Mouse (Mus musculus) kidney, embryonic 16.5 days (tissue): ENCODE measurements around the gene Cisd1. TPM values are rescaled to one million over a fixed set of nuclear protein-coding genes. Genes with fewer than 3 reads are reported as not detected.
A peak's percentile ranks its signal among the peaks of the same experiment; 100 is the strongest.

Experiments
- ATAC-seq: fragments of 200-750 bp; cut with Nextera tagmentation; 2 replicates; pipeline ENCODE4 v1.8.0; 2017; ENCODE audit warnings: moderate TSS enrichment; ENCODE audit not compliant: low FRiP score, low TSS enrichment
- H3K27ac ChIP-seq: fragments of 300-500 bp; sonication (generic); 2 replicates; pipeline ENCODE4 v1.5.1; 2014; ENCODE audit warnings: low read length
- H3K27me3 ChIP-seq: fragments of 300-500 bp; sonication (generic); 2 replicates; pipeline ENCODE4 v1.6.1; 2014; ENCODE audit warnings: low read length, control low read depth, mixed read lengths; ENCODE audit not compliant: insufficient read depth
- H3K36me3 ChIP-seq: fragments of 300-500 bp; sonication (generic); 2 replicates; pipeline ENCODE4 v1.6.1; 2014; ENCODE audit warnings: low read length, control low read depth, mixed read lengths; ENCODE audit not compliant: insufficient read depth
- H3K4me1 ChIP-seq: fragments of 300-500 bp; sonication (generic); 2 replicates; pipeline ENCODE4 v1.6.1; 2014; ENCODE audit warnings: low read length, control low read depth, mixed read lengths; ENCODE audit not compliant: insufficient read depth
- H3K4me2 ChIP-seq: fragments of 300-500 bp; sonication (generic); replicated peaks from 2 replicates; pipeline ENCODE4 v1.6.1; 2014; ENCODE audit warnings: low read depth, low read length
- H3K4me3 ChIP-seq: fragments of 300-500 bp; sonication (generic); 2 replicates; pipeline ENCODE4 v1.5.1; 2014; ENCODE audit warnings: mild to moderate bottlenecking, low read length
- H3K9ac ChIP-seq: fragments of 300-500 bp; sonication (generic); replicated peaks from 2 replicates; pipeline ENCODE4 v1.6.1; 2014; ENCODE audit warnings: low read length
- H3K9me3 ChIP-seq: fragments of 300-500 bp; sonication (generic); 2 replicates; pipeline ENCODE4 v1.6.1; 2016; ENCODE audit warnings: low read length, control low read depth
- WGBS: fragments of 180-500 bp; shearing (Covaris S2); extraction: QIAGEN DNeasy Blood & Tissue Kit; methylation state at CpG from one replicate; pipeline ENCODE4 v1.1.7; 2014; 5-methylcytosine and 5-hydroxymethylcytosine counted together
- polyA plus RNA-seq: library from polyadenylated mRNA; unstranded; fragments of >200 nt; fragmentation: Nextera tagmentation; extraction: Ambion mirVana; gene quantifications from 2 replicates; pipeline ENCODE4 v1.2.1, GENCODE M21; 2015

Cisd1 gene
- polyA plus RNA-seq, 1 experiment from 2014 or later: 139 TPM

GRCm38 (mm10) chr10:71373706-71374105 lies 29.0 kb upstream of the Cisd1 start:
- H3K27me3 ChIP-seq: no peaks in the 10 kb centered on the region
- ATAC-seq: no peak
- H3K4me3 ChIP-seq: no peak overlapping the region
- H3K9ac ChIP-seq: no peak overlapping the region
- H3K27ac ChIP-seq: no peak overlapping the region
- peaks cover 14% of the 10 kb centered on the region; the same call in 1 of the 2 replicates for H3K36me3 ChIP-seq
- H3K9me3 ChIP-seq: no peaks in the 10 kb centered on the region
- H3K4me1 ChIP-seq: 0 out of 2 replicates have a peak, but pooled peaks cover under 1% of the 10 kb centered on the region
- H3K4me2 ChIP-seq: no peak overlapping the region
- 57% methylated on average over 11 of the region's 11 CpGs for WGBS

DNA sequence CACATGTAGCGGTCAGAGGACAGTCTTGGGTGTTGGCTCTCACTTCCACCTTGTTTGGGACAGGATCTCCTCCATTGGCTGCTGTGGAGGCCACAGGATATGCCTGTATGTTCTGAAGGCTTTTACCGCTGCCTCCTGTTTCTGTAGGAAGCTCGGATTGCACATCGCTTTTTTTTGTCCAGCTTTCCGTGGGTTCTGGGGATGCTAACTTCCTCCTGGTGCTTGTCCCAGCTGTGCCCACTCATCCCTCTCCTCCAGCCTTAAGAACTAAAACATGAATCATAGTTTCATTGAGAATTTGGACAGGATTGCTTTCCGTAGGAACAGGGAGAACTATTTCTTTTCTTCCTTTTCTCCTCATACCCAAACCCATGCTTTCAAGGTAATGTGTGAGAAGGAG lies 27.1 kb upstream of the Cisd1 start:
- no peak overlapping the region for H3K4me2 ChIP-seq
- WGBS: 57% methylated on average over 6 of the region's 6 CpGs
- peaks cover 8% of the 10 kb centered on the region; the same call in 1 of the 2 replicates for H3K36me3 ChIP-seq
- no peak for ATAC-seq
- H3K9me3 ChIP-seq: no peaks in the 10 kb centered on the region
- H3K9ac ChIP-seq: no peak overlapping the region
- no peaks in the 10 kb centered on the region for H3K27me3 ChIP-seq
- H3K27ac ChIP-seq: no peak overlapping the region
- H3K4me1 ChIP-seq: peaks cover 5% of the 10 kb centered on the region; the same call in 1 of the 2 replicates
- no peak overlapping the region for H3K4me3 ChIP-seq

DNA sequence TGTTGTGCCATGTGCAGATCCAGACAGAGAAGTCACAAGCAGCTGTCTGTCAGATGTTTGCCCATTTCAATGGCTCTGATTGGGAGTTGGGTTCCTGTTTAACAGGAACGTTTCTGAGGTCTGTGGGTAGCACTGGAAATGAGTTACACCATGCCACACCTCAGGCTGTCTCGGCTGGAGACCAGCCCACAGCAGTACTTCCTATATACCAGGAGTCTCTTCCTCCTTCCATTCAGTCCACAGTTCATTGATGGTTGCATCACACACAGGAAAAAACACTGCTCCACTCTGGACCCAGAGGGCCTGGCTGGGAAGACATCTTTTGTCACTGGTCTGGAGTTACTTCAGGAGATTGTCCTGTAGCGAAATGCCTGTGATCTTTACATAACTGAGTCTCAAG lies 24.7 kb upstream of the Cisd1 start:
- H3K9me3 ChIP-seq: no peaks in the 10 kb centered on the region
- no peaks in the 10 kb centered on the region for H3K27me3 ChIP-seq
- H3K4me2 ChIP-seq: no peak overlapping the region
- H3K4me3 ChIP-seq: no peak overlapping the region
- no peak overlapping the region for H3K9ac ChIP-seq
- no peak overlapping the region for H3K27ac ChIP-seq
- peaks cover 10% of the 10 kb centered on the region; the same call in 1 of the 2 replicates for H3K36me3 ChIP-seq
- 77% methylated on average over 3 of the region's 3 CpGs for WGBS
- H3K4me1 ChIP-seq: peaks cover 5% of the 10 kb centered on the region; the same call in 1 of the 2 replicates
- no peak for ATAC-seq

DNA sequence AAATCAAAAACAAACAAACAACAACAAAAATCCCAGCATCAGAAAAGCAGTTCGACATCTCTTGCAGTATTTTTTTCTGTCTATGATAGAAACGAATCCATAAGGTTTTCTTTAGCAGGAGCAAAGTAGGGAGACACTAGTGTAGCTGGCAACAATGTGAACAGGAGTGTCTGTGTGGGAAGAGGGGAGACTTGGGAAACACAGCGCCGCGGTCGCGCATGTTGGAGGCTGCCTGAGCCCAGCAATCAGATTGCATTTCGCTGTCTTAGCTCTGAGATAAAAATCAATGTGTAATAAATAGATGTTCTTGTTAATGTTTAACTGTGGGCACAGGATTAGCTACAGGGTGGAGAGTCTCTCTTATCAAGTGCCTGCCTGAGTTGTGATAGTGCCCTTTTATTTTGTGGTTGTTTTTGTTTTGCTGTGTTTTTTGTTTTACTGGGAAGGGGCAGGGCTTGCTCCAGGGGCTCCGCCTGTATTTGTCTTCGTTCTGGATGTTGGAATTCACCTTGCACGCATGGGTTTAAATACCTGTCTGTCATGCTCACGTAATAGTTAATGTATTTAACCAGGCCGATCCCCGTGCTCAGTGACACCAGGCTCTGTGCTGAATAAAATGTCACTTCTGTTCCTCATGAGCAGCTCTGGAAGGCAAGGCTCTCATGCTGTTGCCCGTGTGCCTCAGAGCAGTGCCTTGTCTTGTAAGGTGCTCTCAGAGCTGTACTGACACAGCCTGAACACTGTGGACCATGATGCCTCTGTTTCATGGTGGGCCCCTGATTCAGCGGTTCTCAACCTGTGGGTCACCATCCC lies 23.6 kb upstream of the Cisd1 start:
- Histone ChIP-seq H3K36me3 (peaks cover 9% of the 10 kb centered on the region; the same call in 1 of the 2 replicates), H3K27me3 (no peaks in the 10 kb centered on the region), H3K4me2 (peak overlapping the region; percentile 35), H3K4me3 (no peak overlapping the region), H3K27ac (peak overlapping the region; percentile 35), H3K4me1 (peaks cover 5% of the 10 kb centered on the region; the same call in 1 of the 2 replicates), H3K9ac (no peak overlapping the region), H3K9me3 (no peaks in the 10 kb centered on the region)
- peak; percentile 93 for ATAC-seq
- 58% methylated on average over 16 of the region's 16 CpGs for WGBS

DNA sequence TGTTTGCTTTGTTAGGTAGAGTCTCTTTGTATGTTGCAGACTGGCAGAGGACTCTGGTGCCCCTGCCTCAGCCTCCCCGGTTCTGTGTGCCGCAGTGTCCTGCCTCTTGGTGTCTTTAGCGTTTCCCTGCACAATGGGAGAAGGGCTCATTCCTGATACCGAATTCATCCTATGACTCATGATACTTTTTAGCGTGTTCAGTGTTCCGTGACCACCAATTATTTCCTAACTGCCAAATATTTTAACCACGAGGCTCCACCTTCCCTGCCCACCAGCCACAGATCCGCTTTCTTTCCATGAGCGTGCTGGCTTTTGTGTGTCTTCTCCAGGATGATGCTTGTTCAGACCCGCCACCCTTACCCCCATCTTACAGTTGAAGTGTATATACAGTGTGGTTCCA lies 19.1 kb upstream of the Cisd1 start:
- Histone ChIP-seq H3K4me3 (no peak overlapping the region), H3K27ac (no peak overlapping the region), H3K36me3 (peaks cover 9% of the 10 kb centered on the region; the same call in 1 of the 2 replicates), H3K4me1 (peaks cover 23% of the 10 kb centered on the region; the same call in 1 of the 2 replicates), H3K9ac (no peak overlapping the region), H3K4me2 (no peak overlapping the region), H3K27me3 (no peaks in the 10 kb centered on the region), H3K9me3 (no peaks in the 10 kb centered on the region)
- 80% methylated on average over 10 of the region's 10 CpGs for WGBS
- no peak for ATAC-seq

GRCm38 (mm10) chr10:71363440-71363839 lies 18.7 kb upstream of the Cisd1 start:
- Histone ChIP-seq H3K4me2 (no peak overlapping the region), H3K9me3 (no peaks in the 10 kb centered on the region), H3K9ac (no peak overlapping the region), H3K4me1 (peaks cover 20% of the 10 kb centered on the region; the same call in 1 of the 2 replicates), H3K36me3 (peaks cover 9% of the 10 kb centered on the region; the same call in 1 of the 2 replicates), H3K27ac (no peak overlapping the region), H3K27me3 (no peaks in the 10 kb centered on the region), H3K4me3 (no peak overlapping the region)
- WGBS: 63% methylated on average over 8 of the region's 8 CpGs
- ATAC-seq: no peak

DNA sequence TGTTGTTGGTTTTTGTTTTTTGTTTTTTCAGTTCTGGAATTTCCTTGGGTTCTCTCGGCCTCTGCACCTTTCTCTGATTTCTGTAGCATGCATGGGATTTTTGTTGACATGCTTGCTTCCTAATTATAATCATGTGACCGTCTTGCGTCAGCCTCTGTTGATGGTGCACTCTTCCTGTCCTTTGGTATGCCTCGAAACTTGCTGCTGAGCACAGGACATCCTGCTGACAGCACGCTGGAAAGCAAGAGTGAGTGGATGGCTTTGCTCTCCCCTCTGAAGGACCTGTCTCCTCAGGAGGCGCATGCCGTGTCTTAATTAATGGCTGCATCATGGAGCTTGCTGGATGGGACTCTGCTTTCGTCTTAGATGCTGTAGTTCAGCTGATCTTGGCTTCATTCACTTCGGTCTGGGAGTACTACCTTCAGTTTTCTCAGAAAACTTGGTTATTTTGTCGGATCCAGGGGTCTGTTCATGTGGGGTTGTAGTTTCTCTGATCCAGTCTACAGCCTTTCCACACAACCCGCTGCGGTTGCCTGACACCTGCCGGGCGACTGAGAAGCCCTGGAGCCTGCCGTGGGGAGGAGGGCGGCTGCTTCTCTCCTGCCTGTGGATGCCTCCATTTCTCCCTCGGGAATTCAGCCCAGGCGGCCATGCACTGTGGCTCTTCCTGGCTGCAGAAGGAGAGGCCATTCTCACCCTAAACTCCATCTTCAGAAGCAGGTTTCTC lies 17.2 kb upstream of the Cisd1 start:
- H3K27ac ChIP-seq: no peak overlapping the region
- no peak overlapping the region for H3K4me3 ChIP-seq
- no peaks in the 10 kb centered on the region for H3K27me3 ChIP-seq
- H3K4me1 ChIP-seq: peaks cover 18% of the 10 kb centered on the region; the same call in 1 of the 2 replicates
- ATAC-seq: 0 out of 2 replicates have a peak, but pooled peaks have one; percentile 33
- H3K9me3 ChIP-seq: no peaks in the 10 kb centered on the region
- 28% methylated on average over 18 of the region's 18 CpGs for WGBS
- peaks cover 6% of the 10 kb centered on the region; the same call in 1 of the 2 replicates for H3K36me3 ChIP-seq
- H3K4me2 ChIP-seq: peak overlapping the region; percentile 41
- H3K9ac ChIP-seq: no peak overlapping the region

DNA sequence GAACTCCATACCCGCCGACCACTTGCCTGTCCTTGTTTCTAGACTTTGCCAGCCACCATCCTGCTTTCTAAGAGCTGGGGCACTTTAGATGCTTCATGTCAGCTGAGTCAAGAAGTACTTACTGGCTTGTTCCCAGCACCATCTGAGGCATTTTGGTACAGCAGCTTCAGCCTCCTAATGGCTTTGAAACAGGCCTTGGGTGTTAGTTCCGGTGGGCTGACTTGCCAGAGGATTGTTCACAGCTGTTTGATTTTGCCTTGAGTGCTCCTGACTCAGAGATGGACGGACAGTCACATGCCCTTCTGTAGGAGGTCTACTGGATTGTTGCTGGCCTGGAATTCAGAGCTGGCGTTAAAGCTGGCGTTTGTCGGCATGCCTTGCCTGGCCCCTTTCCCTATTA lies 16.3 kb upstream of the Cisd1 start:
- Histone ChIP-seq H3K4me2 (no peak overlapping the region), H3K4me3 (no peak overlapping the region), H3K9me3 (no peaks in the 10 kb centered on the region), H3K9ac (no peak overlapping the region), H3K27me3 (no peaks in the 10 kb centered on the region), H3K36me3 (peaks cover 6% of the 10 kb centered on the region; the same call in 1 of the 2 replicates), H3K27ac (no peak overlapping the region), H3K4me1 (peaks cover 18% of the 10 kb centered on the region; the same call in 1 of the 2 replicates)
- 60% methylated on average over 7 of the region's 7 CpGs for WGBS
- ATAC-seq: no peak

- Histone ChIP-seq H3K4me3 (no peak overlapping the region), H3K27ac (no peak overlapping the region), H3K9ac (no peak overlapping the region), H3K4me2 (no peak overlapping the region), H3K9me3 (no peaks in the 10 kb centered on the region), H3K27me3 (no peaks in the 10 kb centered on the region), H3K36me3 (0 out of 2 replicates have a peak, but pooled peaks cover 4% of the 10 kb centered on the region), H3K4me1 (peaks cover 8% of the 10 kb centered on the region)
- ATAC-seq: no peak
- WGBS: 82% methylated on average over 12 of the region's 12 CpGs
Observed at GRCm38 (mm10) chr10:71354947-71355346, 10.2 kb upstream of the Cisd1 start.
